Mouse (Mus musculus): Measurements from ENCODE around the gene 9430038I01Rik. TPM values are rescaled to one million over a fixed set of nuclear protein-coding genes. Genes with fewer than 3 reads are reported as not detected.
"Not testable (repeated sequence)": the region's sequence is repeated elsewhere in the genome, so short reads cannot be mapped to it uniquely, and the experiment has no call there.

The 9430038I01Rik gene
- polyA plus RNA-seq (2015; fragmentation: Nextera tagmentation; extraction: Ambion mirVana) = 23.3 and 23.5 TPM in 2 replicates

- Histone ChIP-seq H3K4me1 (replicated peaks) (peaks cover 5% of the 10 kb centered on the region; the same call in 1 of the 2 replicates), H3K4me2 (replicated peaks) (peak within 1 kb of the TSS; percentile 75), H3K27ac (peak within 1 kb of the TSS; percentile 92), H3K4me3 (replicated peaks) (peak within 1 kb of the TSS; percentile 69), H3K9me3 (no peaks in the 10 kb centered on the region), H3K27me3 (replicated peaks) (no peaks in the 10 kb centered on the region), H3K36me3 (no peaks in the 10 kb centered on the region), H3K9ac (peak within 1 kb of the TSS; percentile 78)
- WGBS = under 1% methylated on average over 63 of the region's 63 CpGs
- peak; percentile 100 for ATAC-seq
Observed at GRCm38 (mm10) chr7:137410337-137411197, at the start of gene 9430038I01Rik. 9430038I01Rik (minus strand) TSS chr7:137410762.

GRCm38 (mm10) chr7:137445321-137445720 is 34.8 kb upstream of the 9430038I01Rik start:
- Histone ChIP-seq H3K9me3 (no peaks in the 10 kb centered on the region), H3K9ac (no peak overlapping the region), H3K27me3 (replicated peaks) (no peaks in the 10 kb centered on the region), H3K36me3 (peaks cover 6% of the 10 kb centered on the region), H3K4me2 (replicated peaks) (no peak overlapping the region), H3K27ac (no peak overlapping the region), H3K4me3 (replicated peaks) (no peak overlapping the region), H3K4me1 (replicated peaks) (0 out of 2 replicates have a peak, but pooled peaks cover 2% of the 10 kb centered on the region)
- 93% methylated on average over 12 of the region's 12 CpGs for WGBS
- no peak for ATAC-seq

DNA sequence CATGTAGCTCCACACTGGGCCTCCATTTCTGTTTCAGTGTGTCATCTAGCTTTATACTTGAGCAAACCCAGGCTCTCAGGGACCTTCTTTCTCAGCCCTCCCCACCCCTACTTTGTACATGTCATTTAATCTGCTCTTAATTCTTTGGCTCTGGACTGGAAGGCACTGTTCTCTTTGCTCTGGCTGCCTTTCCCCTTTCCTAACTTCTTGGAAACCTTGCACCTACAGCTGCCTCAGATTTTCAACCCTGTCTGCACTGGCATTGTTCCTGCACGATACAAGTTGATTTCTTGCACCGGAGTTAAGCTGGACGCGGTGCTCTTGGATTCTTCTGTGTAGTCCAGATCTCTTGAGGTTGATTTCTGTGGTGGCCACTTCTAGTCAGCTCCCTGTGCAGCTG is 32.4 kb upstream of the 9430038I01Rik start:
- no peak overlapping the region for H3K9ac ChIP-seq
- no peak overlapping the region for H3K27ac ChIP-seq
- peaks cover 3% of the 10 kb centered on the region; the same call in 1 of the 2 replicates for H3K36me3 ChIP-seq
- H3K4me2 ChIP-seq (replicated peaks) = no peak overlapping the region
- no peak for ATAC-seq
- peaks cover 11% of the 10 kb centered on the region for H3K4me1 ChIP-seq (replicated peaks)
- no peaks in the 10 kb centered on the region for H3K9me3 ChIP-seq
- H3K27me3 ChIP-seq (replicated peaks) = no peaks in the 10 kb centered on the region
- WGBS = 98% methylated on average over 4 of the region's 4 CpGs
- no peak overlapping the region for H3K4me3 ChIP-seq (replicated peaks)

DNA sequence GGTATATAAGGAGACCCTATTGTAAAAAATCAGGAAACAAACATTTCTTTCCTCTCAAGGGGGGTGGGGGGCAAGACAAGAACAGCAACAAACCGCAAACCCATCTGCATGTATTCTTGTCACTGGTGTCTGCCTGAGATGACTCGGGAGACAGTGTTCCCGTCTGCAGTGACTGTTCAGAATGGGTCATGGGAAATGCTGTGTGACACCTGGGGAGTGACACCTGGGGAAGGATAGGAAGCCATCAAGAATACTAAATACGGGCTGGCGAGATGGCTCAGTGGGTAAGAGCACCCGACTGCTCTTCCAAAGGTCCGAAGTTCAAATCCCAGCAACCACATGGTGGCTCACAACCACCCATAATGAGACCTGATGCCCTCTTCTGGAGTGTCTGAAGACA is 28.4 kb upstream of the 9430038I01Rik start:
- not testable (repeated sequence) for H3K9ac ChIP-seq, ATAC-seq
- H3K4me3 ChIP-seq (replicated peaks) = peak overlapping the region; percentile 100; the same call in 1 of the 2 replicates

GRCm38 (mm10) chr7:137438179-137438550 is 27.6 kb upstream of the 9430038I01Rik start:
- H3K4me1 ChIP-seq (replicated peaks) = peaks cover 11% of the 10 kb centered on the region
- H3K4me3 ChIP-seq (replicated peaks) = peak overlapping the region; percentile 100
- peak overlapping the region; percentile 96 for H3K9ac ChIP-seq
- no peaks in the 10 kb centered on the region for H3K27me3 ChIP-seq (replicated peaks)
- H3K27ac ChIP-seq = peak overlapping the region; percentile 90
- H3K9me3 ChIP-seq = no peaks in the 10 kb centered on the region
- peak; percentile 25 for ATAC-seq
- peak overlapping the region; percentile 64 for H3K4me2 ChIP-seq (replicated peaks)
- 4% methylated on average over 7 of the region's 7 CpGs for WGBS
- H3K36me3 ChIP-seq = no peaks in the 10 kb centered on the region

More for the DNA sequence above, 28.4 kb upstream of the 9430038I01Rik start:
- 77% methylated on average over 7 of the region's 7 CpGs for WGBS
- not testable (repeated sequence) for H3K36me3 ChIP-seq; H3K27ac ChIP-seq; H3K9me3 ChIP-seq; H3K27me3 ChIP-seq (replicated peaks)
- Histone ChIP-seq H3K4me1 (replicated peaks) (peaks cover 11% of the 10 kb centered on the region), H3K4me2 (replicated peaks) (peak overlapping the region; percentile 64)

GRCm38 (mm10) chr7:137437440-137438178 is 27.0 kb upstream of the 9430038I01Rik start, which contains the start of gene Glrx3:
Glrx3 (plus strand) TSS chr7:137437614.
- Histone ChIP-seq H3K4me3 (replicated peaks) (peak within 1 kb of the TSS; percentile 100), H3K9ac (peak within 1 kb of the TSS; percentile 96), H3K9me3 (no peaks in the 10 kb centered on the region), H3K4me1 (replicated peaks) (peaks cover 11% of the 10 kb centered on the region), H3K27me3 (replicated peaks) (no peaks in the 10 kb centered on the region), H3K36me3 (no peaks in the 10 kb centered on the region), H3K27ac (peak within 1 kb of the TSS; percentile 90), H3K4me2 (replicated peaks) (peak within 1 kb of the TSS; percentile 64)
- WGBS = under 1% methylated on average over 59 of the region's 69 CpGs
- ATAC-seq = peak; percentile 99

DNA sequence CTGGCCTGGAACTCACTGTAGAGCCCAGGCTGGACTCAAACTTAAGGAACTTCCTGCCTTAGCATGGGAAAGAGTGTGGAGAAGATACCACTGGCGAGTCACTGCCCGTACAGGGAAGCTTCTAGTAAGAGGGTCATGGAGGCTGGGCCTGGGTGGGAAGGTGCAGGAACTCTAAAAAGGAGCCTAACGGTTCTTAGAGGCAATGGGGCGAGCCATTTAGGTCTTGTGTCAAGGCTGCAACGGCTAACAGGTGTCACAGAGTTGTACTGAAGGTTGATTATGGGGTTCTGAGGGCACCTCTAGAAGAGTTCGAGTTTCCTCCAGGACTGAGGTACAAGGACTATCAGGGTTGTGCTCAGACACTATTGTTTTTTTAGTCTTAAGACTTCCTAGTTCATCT is 26.3 kb upstream of the 9430038I01Rik start:
- no peaks in the 10 kb centered on the region for H3K36me3 ChIP-seq
- 80% methylated on average over 6 of the region's 6 CpGs for WGBS
- peaks cover 11% of the 10 kb centered on the region for H3K4me1 ChIP-seq (replicated peaks)
- no peaks in the 10 kb centered on the region for H3K27me3 ChIP-seq (replicated peaks)
- peak; percentile 15 for ATAC-seq
- H3K4me2 ChIP-seq (replicated peaks) = peak overlapping the region; percentile 64; the same call in 1 of the 2 replicates
- no peak overlapping the region for H3K9ac ChIP-seq
- no peaks in the 10 kb centered on the region for H3K9me3 ChIP-seq
- H3K27ac ChIP-seq = no peak overlapping the region
- H3K4me3 ChIP-seq (replicated peaks) = no peak overlapping the region

DNA sequence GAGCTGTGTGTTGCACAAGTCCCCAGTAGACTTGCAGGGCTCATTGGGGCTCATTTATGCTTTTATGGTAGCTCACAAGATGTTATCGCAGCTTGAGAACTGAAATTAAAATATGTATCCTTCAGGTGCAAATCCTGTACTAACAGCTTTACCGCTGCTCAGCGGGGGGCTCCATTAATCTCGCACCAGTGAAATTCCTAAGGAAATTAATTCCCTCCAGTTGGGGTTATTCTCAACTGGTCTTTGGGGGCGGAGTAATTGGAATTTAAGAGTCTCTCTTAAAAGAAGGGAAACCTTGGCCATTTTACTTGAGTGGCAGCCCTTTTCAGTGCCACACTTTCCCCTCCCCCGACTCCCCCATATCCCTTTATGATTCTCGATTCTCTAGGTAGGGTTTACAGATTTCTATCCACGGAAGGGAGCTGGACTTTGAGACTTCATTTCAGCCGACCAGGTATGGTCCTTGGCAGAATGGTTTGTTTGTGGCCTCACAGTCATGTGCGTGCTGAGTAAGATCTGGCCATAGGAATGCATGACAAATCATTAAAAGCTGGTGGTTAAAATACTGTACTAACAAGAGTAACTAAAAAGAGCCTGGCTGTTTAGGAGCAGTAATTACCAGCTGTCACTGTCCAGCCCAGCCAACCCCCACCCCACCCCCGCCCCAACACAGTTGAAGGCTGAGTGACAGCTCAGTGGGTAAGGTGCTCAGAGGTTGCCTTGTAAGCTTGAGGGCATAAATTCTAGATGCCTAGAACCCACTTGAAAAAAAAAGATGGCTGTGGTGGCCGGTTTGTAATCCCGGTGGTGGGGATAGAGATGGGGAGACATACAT is 21.4 kb upstream of the 9430038I01Rik start:
- Histone ChIP-seq H3K27ac (no peak overlapping the region), H3K4me3 (replicated peaks) (no peak overlapping the region), H3K9ac (no peak overlapping the region), H3K36me3 (no peaks in the 10 kb centered on the region), H3K4me2 (replicated peaks) (no peak overlapping the region), H3K4me1 (replicated peaks) (no peaks in the 10 kb centered on the region), H3K9me3 (no peaks in the 10 kb centered on the region), H3K27me3 (replicated peaks) (no peaks in the 10 kb centered on the region)
- 55% methylated on average over 13 of the region's 13 CpGs for WGBS
- peak; percentile 55 for ATAC-seq

GRCm38 (mm10) chr7:137426693-137427092 is 16.1 kb upstream of the 9430038I01Rik start:
- WGBS = 58% methylated on average over 4 of the region's 4 CpGs
- no peak for ATAC-seq

DNA sequence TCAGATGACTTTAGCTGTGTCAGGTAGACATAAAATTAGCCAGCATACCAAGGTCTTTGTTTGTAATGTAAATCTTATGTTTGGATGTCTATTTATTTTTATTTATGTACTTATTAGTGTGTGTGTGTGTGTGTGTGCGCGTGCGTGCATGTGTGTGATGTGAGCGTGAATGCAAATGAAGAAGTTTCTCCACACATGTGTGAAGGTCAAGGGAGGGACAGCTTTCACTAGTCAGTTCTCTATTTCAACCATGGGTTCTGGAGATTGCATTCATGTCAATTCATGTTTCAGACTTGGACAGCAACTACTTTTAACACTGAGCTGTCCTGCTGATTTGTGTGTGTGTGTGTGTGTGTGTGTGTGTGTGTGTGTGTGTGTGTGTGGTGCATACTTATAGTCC is 10.7 kb upstream of the 9430038I01Rik start:
- Histone ChIP-seq H3K9me3 (no peaks in the 10 kb centered on the region), H3K4me2 (replicated peaks) (no peak overlapping the region), H3K27ac (no peak overlapping the region), H3K4me1 (replicated peaks) (no peaks in the 10 kb centered on the region), H3K9ac (no peak overlapping the region), H3K4me3 (replicated peaks) (no peak overlapping the region), H3K36me3 (no peaks in the 10 kb centered on the region), H3K27me3 (replicated peaks) (no peaks in the 10 kb centered on the region)
- no peak for ATAC-seq
- 93% methylated on average over 4 of the region's 4 CpGs for WGBS

More at GRCm38 (mm10) chr7:137426693-137427092, 16.1 kb upstream of the 9430038I01Rik start:
- Histone ChIP-seq H3K4me3 (replicated peaks) (no peak overlapping the region), H3K27me3 (replicated peaks) (no peaks in the 10 kb centered on the region), H3K4me2 (replicated peaks) (no peak overlapping the region), H3K4me1 (replicated peaks) (no peaks in the 10 kb centered on the region), H3K9ac (no peak overlapping the region), H3K9me3 (no peaks in the 10 kb centered on the region), H3K27ac (no peak overlapping the region), H3K36me3 (no peaks in the 10 kb centered on the region)

DNA sequence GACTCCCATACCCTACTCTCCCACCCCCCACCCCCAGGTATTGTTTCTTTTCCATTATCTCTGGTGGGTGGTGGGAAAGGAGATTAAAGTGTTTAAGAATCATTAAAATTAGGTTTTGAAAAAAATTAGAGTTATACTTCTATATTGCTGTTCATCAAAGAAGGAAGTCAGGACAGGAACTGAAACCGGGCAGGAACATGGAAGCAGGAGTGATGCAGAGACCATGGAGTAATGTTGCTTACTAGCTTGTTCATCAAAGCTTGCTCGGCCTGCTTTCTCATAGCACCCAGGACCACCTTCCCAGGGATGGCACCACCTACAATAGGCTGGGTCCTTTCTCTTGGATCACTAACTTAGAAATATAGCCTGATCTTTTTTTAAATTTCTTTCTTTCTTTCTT is 10.0 kb upstream of the 9430038I01Rik start:
- H3K4me3 ChIP-seq (replicated peaks) = no peak overlapping the region
- WGBS = 79% methylated on average over 2 of the region's 2 CpGs
- ATAC-seq = no peak

More for the DNA sequence above, 10.0 kb upstream of the 9430038I01Rik start:
- Histone ChIP-seq H3K9ac (no peak overlapping the region), H3K4me1 (replicated peaks) (no peaks in the 10 kb centered on the region), H3K36me3 (no peaks in the 10 kb centered on the region), H3K27me3 (replicated peaks) (no peaks in the 10 kb centered on the region), H3K4me2 (replicated peaks) (no peak overlapping the region), H3K9me3 (no peaks in the 10 kb centered on the region), H3K27ac (no peak overlapping the region)
